Mouse (Mus musculus) heart, embryonic 13.5 days (tissue): ENCODE data around the gene Olfr47. TPM values are rescaled to one million over a fixed set of nuclear protein-coding genes. Genes with fewer than 3 reads are reported as not detected.
"Not testable (repeated sequence)": the region's sequence is repeated elsewhere in the genome, so short reads cannot be mapped to it uniquely, and the experiment has no call there.

Source experiments
- ATAC-seq: fragments of 200-750 bp; cut with Nextera tagmentation; 2 replicates; pipeline ENCODE4 v1.8.0; 2017; ENCODE audit warnings: moderate TSS enrichment; ENCODE audit not compliant: insufficient number of reproducible peaks, low FRiP score, low TSS enrichment; ENCODE audit errors: extremely low read depth
- H3K27ac ChIP-seq: fragments of 300-500 bp; sonication (generic); replicated peaks from 2 replicates; pipeline ENCODE4 v1.5.1; 2015; ENCODE audit warnings: moderate library complexity, mild to moderate bottlenecking, inconsistent platforms
- H3K27me3 ChIP-seq: fragments of 300-500 bp; sonication (generic); replicated peaks from 2 replicates; pipeline ENCODE4 v1.6.1; 2015; ENCODE audit warnings: mild to moderate bottlenecking, inconsistent platforms
- H3K36me3 ChIP-seq: fragments of 300-500 bp; sonication (generic); 2 replicates; pipeline ENCODE4 v1.6.1; 2015; ENCODE audit warnings: mild to moderate bottlenecking, inconsistent platforms
- H3K4me1 ChIP-seq: fragments of 300-500 bp; sonication (generic); 2 replicates; pipeline ENCODE4 v1.6.1; 2015; ENCODE audit warnings: inconsistent platforms
- H3K4me2 ChIP-seq: fragments of 300-500 bp; sonication (generic); 2 replicates; pipeline ENCODE4 v1.6.1; 2015; ENCODE audit warnings: inconsistent platforms, mild to moderate bottlenecking, moderate library complexity
- H3K4me3 ChIP-seq: fragments of 300-500 bp; sonication (generic); 2 replicates; pipeline ENCODE4 v1.5.1; 2015; ENCODE audit warnings: moderate library complexity, mild to moderate bottlenecking, inconsistent platforms
- H3K9ac ChIP-seq: fragments of 300-500 bp; sonication (generic); 2 replicates; pipeline ENCODE4 v1.6.1; 2015; ENCODE audit warnings: inconsistent platforms, mild to moderate bottlenecking, moderate library complexity
- H3K9me3 ChIP-seq: fragments of 300-500 bp; sonication (generic); 2 replicates; pipeline ENCODE4 v1.6.1; 2016; ENCODE audit warnings: inconsistent platforms
- WGBS: fragments of 180-500 bp; shearing (Covaris S2); methylation state at CpG from one replicate; pipeline ENCODE4 v1.1.7; 2015; ENCODE audit warnings: mixed read lengths; 5-methylcytosine and 5-hydroxymethylcytosine counted together
- polyA plus RNA-seq: library from polyadenylated mRNA; unstranded; fragments of >200 nt; fragmentation: Nextera tagmentation; extraction: Ambion mirVana; gene quantifications from 2 replicates; pipeline ENCODE4 v1.2.1, GENCODE M21; 2015

The Olfr47 gene
- polyA plus RNA-seq, result not detected in 2 replicates

GRCm38 (mm10) chr6:43231255-43231654 lies at the start of gene Olfr47:
TSS of gene Olfr47 (plus strand) at chr6:43231529.
- not testable (repeated sequence) for H3K27me3 ChIP-seq, H3K4me1 ChIP-seq, H3K4me2 ChIP-seq, H3K36me3 ChIP-seq, H3K9ac ChIP-seq, H3K27ac ChIP-seq, H3K9me3 ChIP-seq, ATAC-seq, H3K4me3 ChIP-seq
- 63% methylated on average over 1 of the region's 1 CpGs for WGBS

- no peak for ATAC-seq
- no peak overlapping the region for H3K9ac ChIP-seq
- no peaks in the 10 kb centered on the region for H3K27me3 ChIP-seq
- no peaks in the 10 kb centered on the region for H3K36me3 ChIP-seq
- no peak overlapping the region for H3K27ac ChIP-seq
- no peak overlapping the region for H3K4me3 ChIP-seq
- no peaks in the 10 kb centered on the region for H3K4me1 ChIP-seq
- no peaks in the 10 kb centered on the region for H3K9me3 ChIP-seq
- WGBS, result 72% methylated on average over 3 of the region's 3 CpGs
- H3K4me2 ChIP-seq, result no peak overlapping the region
These were observed 40.3 kb upstream of the Olfr47 start for GRCm38 (mm10) chr6:43190986-43191385.

GRCm38 (mm10) chr6:43196781-43197180 lies 34.5 kb upstream of the Olfr47 start, which contains the start of gene Olfr435:
TSS of gene Olfr435 (plus strand) at chr6:43197146.
- Histone ChIP-seq H3K27me3 (no peaks in the 10 kb centered on the region), H3K4me2 (no peak within 1 kb of the TSS), H3K27ac (no peak within 1 kb of the TSS), H3K9me3 (no peaks in the 10 kb centered on the region), H3K9ac (no peak within 1 kb of the TSS), H3K4me1 (no peaks in the 10 kb centered on the region), H3K4me3 (no peak within 1 kb of the TSS), H3K36me3 (no peaks in the 10 kb centered on the region)
- no peak for ATAC-seq

GRCm38 (mm10) chr6:43198094-43198493 lies 33.2 kb upstream of the Olfr47 start:
- Histone ChIP-seq H3K27ac (no peak overlapping the region), H3K4me2 (no peak overlapping the region), H3K9ac (no peak overlapping the region), H3K27me3 (no peaks in the 10 kb centered on the region), H3K9me3 (no peaks in the 10 kb centered on the region), H3K36me3 (no peaks in the 10 kb centered on the region), H3K4me3 (no peak overlapping the region), H3K4me1 (no peaks in the 10 kb centered on the region)
- no peak for ATAC-seq
- WGBS, result 45% methylated on average over 3 of the region's 3 CpGs

- no peak for ATAC-seq
- no peak overlapping the region for H3K4me2 ChIP-seq
- no peaks in the 10 kb centered on the region for H3K27me3 ChIP-seq
- no peak overlapping the region for H3K4me3 ChIP-seq
- no peaks in the 10 kb centered on the region for H3K4me1 ChIP-seq
- no peaks in the 10 kb centered on the region for H3K36me3 ChIP-seq
- H3K27ac ChIP-seq, result no peak overlapping the region
- H3K9me3 ChIP-seq, result no peaks in the 10 kb centered on the region
- H3K9ac ChIP-seq, result no peak overlapping the region
These were observed 28.5 kb upstream of the Olfr47 start for GRCm38 (mm10) chr6:43202786-43203185.

- Histone ChIP-seq H3K4me2 (no peak overlapping the region), H3K4me1 (no peaks in the 10 kb centered on the region), H3K36me3 (no peaks in the 10 kb centered on the region), H3K27me3 (no peaks in the 10 kb centered on the region), H3K27ac (no peak overlapping the region), H3K9me3 (no peaks in the 10 kb centered on the region), H3K4me3 (no peak overlapping the region), H3K9ac (no peak overlapping the region)
- ATAC-seq, result no peak
- WGBS, result 41% methylated on average over 2 of the region's 2 CpGs
These were observed 26.0 kb upstream of the Olfr47 start for GRCm38 (mm10) chr6:43205355-43205754.

GRCm38 (mm10) chr6:43212873-43213272 lies 18.5 kb upstream of the Olfr47 start, which contains the start of gene Olfr434:
TSS of gene Olfr434 (plus strand) at chr6:43213021.
- H3K4me3 ChIP-seq, H3K27ac ChIP-seq, ATAC-seq, H3K9ac ChIP-seq, H3K4me2 ChIP-seq, H3K27me3 ChIP-seq, H3K9me3 ChIP-seq, H3K4me1 ChIP-seq, H3K36me3 ChIP-seq: not testable (repeated sequence)

GRCm38 (mm10) chr6:43242061-43242460 lies 10.7 kb downstream of the Olfr47 start:
- Histone ChIP-seq H3K27ac (no peak overlapping the region), H3K4me2 (no peak overlapping the region), H3K36me3 (no peaks in the 10 kb centered on the region), H3K9me3 (no peaks in the 10 kb centered on the region), H3K27me3 (no peaks in the 10 kb centered on the region), H3K4me1 (no peaks in the 10 kb centered on the region), H3K9ac (no peak overlapping the region), H3K4me3 (no peak overlapping the region)
- no peak for ATAC-seq
- 15% methylated on average over 4 of the region's 4 CpGs for WGBS

- no peak overlapping the region for H3K9ac ChIP-seq
- no peak overlapping the region for H3K27ac ChIP-seq
- no peaks in the 10 kb centered on the region for H3K9me3 ChIP-seq
- WGBS, result 50% methylated on average over 3 of the region's 3 CpGs
- H3K27me3 ChIP-seq, result no peaks in the 10 kb centered on the region
- no peak for ATAC-seq
- peaks cover 4% of the 10 kb centered on the region; the same call in 1 of the 2 replicates for H3K4me1 ChIP-seq
- H3K4me2 ChIP-seq, result no peak overlapping the region
- no peaks in the 10 kb centered on the region for H3K36me3 ChIP-seq
- H3K4me3 ChIP-seq, result no peak overlapping the region
These were observed 16.1 kb downstream of the Olfr47 start for GRCm38 (mm10) chr6:43247396-43247795.

GRCm38 (mm10) chr6:43252994-43253393 lies 21.7 kb downstream of the Olfr47 start:
- Histone ChIP-seq H3K4me2 (no peak overlapping the region), H3K4me1 (peaks cover 4% of the 10 kb centered on the region; the same call in 1 of the 2 replicates), H3K27ac (no peak overlapping the region), H3K9me3 (no peaks in the 10 kb centered on the region), H3K9ac (no peak overlapping the region), H3K36me3 (no peaks in the 10 kb centered on the region), H3K4me3 (no peak overlapping the region), H3K27me3 (no peaks in the 10 kb centered on the region)
- ATAC-seq, result no peak
- 53% methylated on average over 1 of the region's 1 CpGs for WGBS

GRCm38 (mm10) chr6:43254193-43254926 lies 23.0 kb downstream of the Olfr47 start:
- peaks cover 4% of the 10 kb centered on the region; the same call in 1 of the 2 replicates for H3K4me1 ChIP-seq
- no peaks in the 10 kb centered on the region for H3K9me3 ChIP-seq
- ATAC-seq, result no peak
- H3K36me3 ChIP-seq, result no peaks in the 10 kb centered on the region
- no peak overlapping the region for H3K4me3 ChIP-seq
- 55% methylated on average over 7 of the region's 7 CpGs for WGBS
- H3K9ac ChIP-seq, result no peak overlapping the region
- no peak overlapping the region for H3K4me2 ChIP-seq
- H3K27ac ChIP-seq, result no peak overlapping the region
- no peaks in the 10 kb centered on the region for H3K27me3 ChIP-seq

GRCm38 (mm10) chr6:43260756-43261155 lies 29.4 kb downstream of the Olfr47 start:
- no peaks in the 10 kb centered on the region for H3K36me3 ChIP-seq
- no peak overlapping the region for H3K4me3 ChIP-seq
- H3K27ac ChIP-seq, result no peak overlapping the region
- H3K9ac ChIP-seq, result no peak overlapping the region
- H3K9me3 ChIP-seq, result no peaks in the 10 kb centered on the region
- ATAC-seq, result no peak
- no peaks in the 10 kb centered on the region for H3K27me3 ChIP-seq
- WGBS, result 47% methylated on average over 2 of the region's 2 CpGs
- H3K4me2 ChIP-seq, result no peak overlapping the region
- peaks cover 8% of the 10 kb centered on the region for H3K4me1 ChIP-seq
